Mouse (Mus musculus): ENCODE results near the gene Dgkb. TPM values are rescaled to one million over a fixed set of nuclear protein-coding genes. Genes with fewer than 3 reads are reported as not detected.

Dgkb gene
- total RNA-seq, 2 experiments from 2014 or later = 75.8 to 85.5 TPM

DNA sequence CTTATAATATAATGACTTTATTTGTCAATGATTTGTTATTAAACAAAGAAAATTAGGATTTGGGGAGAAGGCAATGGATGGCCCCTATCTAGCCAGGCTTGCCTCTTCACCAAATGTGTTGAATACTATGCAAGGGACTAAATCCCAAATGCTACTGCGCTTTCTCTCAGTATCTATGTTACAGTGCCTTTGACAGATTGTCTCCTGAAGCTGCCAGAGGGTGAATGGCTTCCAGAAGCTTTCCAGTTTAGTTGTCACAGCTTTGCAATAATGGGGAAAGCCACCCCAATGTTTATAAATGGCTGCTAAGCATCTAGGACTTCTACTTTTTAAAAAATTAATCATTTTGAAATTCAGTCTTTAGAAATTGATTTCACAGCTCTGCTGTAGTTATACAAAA lies 175.7 kb downstream of the Dgkb start:
- no peak for DNase-seq (ENCODE audit: low spot score in 2 of 2)

GRCm38 (mm10) chr12:37996417-37996946 lies 179.0 kb downstream of the Dgkb start:
- no peak for DNase-seq (ENCODE audit: low spot score in 2 of 2)

- DNase-seq (ENCODE audit: low spot score in 2 of 2) = no peak
These were observed 200.1 kb downstream of the Dgkb start for GRCm38 (mm10) chr12:38017674-38018073.

- DNase-seq (ENCODE audit: low spot score in 2 of 2) = no peak
These were observed 229.7 kb downstream of the Dgkb start for GRCm38 (mm10) chr12:38047256-38047655.

DNA sequence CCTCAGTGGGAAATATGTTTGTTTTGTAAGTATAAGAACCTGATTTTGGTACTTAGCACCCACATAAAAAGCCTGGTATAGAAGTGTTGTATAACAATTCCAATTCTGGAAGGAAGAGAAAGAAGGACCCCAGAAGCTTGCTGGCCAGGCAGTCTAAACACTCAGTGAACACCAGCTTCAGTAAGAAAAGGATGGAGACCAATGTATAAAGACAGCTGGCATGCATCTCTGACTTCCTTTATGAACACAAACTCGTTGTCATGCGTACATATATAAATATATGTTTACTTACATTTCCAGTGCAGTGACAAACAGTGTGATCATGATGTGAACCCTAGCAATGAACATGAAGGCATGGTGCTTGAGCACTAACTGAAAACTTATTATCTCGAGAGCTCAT lies 270.7 kb downstream of the Dgkb start:
- DNase-seq (ENCODE audit: low spot score in 2 of 2) = no peak

DNA sequence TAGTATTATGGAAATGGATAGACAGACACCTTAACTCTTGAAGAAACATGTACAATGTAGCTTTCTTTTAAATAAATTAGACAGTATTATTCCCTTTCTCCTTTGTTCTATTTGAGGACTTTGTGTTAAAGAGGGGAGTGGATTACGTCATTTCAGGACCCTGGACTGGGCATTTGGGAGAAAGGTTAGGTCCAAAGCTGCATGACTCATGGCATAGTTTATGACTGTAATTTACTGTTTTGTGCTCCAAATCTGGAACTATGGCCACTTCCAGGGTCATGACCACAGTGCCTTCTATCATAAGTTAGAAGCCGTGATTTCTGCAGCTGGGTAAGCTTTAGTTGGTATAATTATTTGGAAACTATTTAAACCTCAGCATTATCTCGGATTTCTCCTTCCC lies 294.4 kb downstream of the Dgkb start:
- no peak for DNase-seq (ENCODE audit: low spot score in 2 of 2)

- DNase-seq (ENCODE audit: low spot score in 2 of 2) = peak in 1 of 2 experiments; percentile 27
These were observed 297.6 kb downstream of the Dgkb start for GRCm38 (mm10) chr12:38114990-38115615.

DNA sequence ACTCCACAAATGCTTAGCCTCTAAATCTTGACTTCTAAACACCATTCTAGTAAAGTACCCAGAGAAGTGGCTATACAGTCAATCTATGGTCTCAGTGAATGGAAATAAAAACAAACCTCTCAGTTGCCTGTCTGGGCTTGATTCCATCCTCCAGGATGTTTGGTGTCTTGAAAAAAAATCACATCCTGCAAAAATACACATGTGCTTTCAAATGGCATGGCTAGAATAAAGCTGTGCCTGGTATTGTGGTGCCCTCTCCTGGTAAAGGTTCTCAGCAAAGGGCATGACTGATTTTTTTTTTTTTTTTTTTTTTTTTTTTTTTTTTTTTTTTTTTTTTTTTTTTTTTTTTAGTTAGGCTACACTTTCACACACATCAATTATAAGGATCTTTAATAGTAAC lies 306.0 kb downstream of the Dgkb start:
- peak in 1 of 2 experiments; percentile 25 for DNase-seq (ENCODE audit: low spot score in 2 of 2)

- peak in 1 of 2 experiments; percentile 29 for DNase-seq (ENCODE audit: low spot score in 2 of 2)
These were observed 307.8 kb downstream of the Dgkb start for GRCm38 (mm10) chr12:38125297-38125696.

DNA sequence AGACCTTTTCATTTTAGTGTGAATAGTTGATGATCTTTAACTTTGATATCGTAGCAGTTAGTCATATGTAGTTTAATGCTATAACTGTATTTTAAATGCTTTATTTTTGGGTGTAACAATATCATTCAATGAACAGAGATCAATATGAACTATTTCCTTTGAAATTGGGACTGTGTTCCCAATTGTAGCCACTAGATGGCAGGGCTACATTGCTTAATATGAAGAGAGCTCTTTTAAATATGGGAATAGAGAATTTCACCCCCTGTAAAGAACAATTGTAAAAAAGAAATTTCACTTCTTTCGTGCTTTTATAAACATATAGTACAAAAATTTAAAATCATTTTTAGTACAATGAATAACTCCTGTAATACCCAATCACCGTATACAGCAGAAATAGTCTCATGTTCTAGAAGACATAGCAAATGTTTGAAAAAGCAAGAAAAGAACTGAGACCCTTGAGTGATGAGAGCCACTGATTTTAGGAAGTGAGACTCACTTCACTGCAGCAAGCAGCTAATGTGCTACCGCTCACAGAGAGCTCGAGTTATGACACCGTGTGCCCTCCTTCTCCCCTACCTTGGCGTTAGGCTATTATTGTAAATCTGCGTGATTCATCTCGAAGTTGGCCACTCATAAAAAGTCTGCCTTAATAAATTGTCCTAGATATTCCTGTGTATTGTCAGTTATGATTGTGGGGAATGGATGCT lies 312.8 kb downstream of the Dgkb start:
- peak in 1 of 2 experiments; percentile 44 for DNase-seq (ENCODE audit: low spot score in 2 of 2)

- DNase-seq (ENCODE audit: low spot score in 2 of 2) = no peak
These were observed 318.9 kb downstream of the Dgkb start for GRCm38 (mm10) chr12:38136379-38136778.

- DNase-seq (ENCODE audit: low spot score in 2 of 2) = no peak
These were observed 322.5 kb downstream of the Dgkb start for GRCm38 (mm10) chr12:38140039-38140438.

DNA sequence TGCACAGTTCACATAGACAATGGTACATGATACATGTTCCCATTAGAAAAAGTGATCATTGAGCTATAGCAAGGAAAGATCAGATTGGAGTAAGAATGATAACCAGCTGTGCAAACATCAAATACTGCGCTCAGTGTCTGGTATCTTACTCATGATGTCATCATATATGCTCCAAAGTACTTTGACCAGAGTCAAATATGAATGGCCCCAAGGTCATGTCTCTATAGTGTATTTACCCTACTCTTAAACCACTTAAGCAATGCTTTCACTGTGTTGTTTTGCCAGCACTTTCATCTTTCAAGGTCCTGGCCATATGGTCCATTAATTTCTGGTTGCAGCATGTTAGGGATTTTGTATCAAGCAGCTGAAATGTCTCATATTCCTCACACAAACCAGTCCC lies 415.1 kb downstream of the Dgkb start:
- DNase-seq (ENCODE audit: low spot score in 2 of 2) = no peak

DNA sequence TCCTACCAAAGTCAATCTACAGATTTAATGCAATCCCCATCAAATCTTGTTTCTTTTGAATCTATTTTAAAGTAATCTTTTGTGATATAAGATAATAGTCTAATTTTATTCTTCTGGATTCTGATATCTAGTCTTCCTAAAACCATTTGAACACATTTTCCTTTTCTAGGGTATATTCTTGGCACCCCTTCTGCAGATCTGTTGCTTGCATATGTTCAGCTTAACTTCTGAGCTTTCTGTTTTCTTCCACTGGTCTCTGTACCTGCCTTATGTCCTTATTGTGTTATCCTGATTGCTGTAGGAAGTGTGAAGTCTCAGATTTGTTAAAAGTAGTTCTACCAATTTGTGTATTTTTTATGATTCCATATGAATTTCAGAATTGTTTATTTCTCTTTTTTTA lies 451.3 kb downstream of the Dgkb start:
- no peak for DNase-seq (ENCODE audit: low spot score in 2 of 2)

DNA sequence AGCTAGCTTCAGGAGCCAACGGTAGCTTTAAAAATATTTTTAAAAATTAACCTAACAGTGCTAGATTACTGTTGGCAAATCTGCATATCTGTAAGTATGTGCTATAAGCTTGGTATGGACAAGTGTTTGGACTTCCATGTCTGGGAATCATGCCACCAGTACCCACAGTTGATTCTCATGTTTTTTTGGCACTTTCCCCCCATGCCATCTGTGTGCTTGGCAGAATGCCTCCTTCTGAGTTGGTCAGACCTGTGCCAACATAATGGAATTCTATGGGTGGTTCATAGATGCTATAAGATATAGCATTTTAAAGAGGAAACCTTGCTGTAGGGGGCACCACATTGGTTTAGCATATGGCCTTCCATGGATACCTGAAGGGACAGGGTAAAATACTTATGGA lies 484.0 kb downstream of the Dgkb start:
- DNase-seq (ENCODE audit: low spot score in 2 of 2) = peak; percentile 31 to 53

DNA sequence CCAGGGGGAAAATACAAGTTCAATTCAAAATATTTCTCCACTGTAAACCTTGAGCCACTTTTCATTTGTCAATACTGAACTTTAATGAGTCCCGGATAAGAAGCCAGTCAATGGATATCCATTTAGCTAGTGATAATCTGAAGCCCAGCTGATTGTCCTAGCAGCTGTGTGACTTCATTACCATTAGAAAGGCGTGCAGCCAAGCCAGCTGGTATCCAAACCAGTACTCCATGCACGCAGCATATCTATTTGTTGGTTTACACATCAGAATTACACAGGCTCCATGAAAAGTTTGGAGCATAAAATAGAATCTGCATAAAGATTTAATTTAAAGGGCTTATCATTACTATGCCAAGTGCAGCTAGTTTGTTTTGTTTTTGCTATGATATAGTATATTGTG lies 486.3 kb downstream of the Dgkb start:
- DNase-seq (ENCODE audit: low spot score in 2 of 2) = peak in 1 of 2 experiments; percentile 5

- DNase-seq (ENCODE audit: low spot score in 2 of 2) = no peak
These were observed 486.7 kb downstream of the Dgkb start for GRCm38 (mm10) chr12:38304245-38304644.

DNA sequence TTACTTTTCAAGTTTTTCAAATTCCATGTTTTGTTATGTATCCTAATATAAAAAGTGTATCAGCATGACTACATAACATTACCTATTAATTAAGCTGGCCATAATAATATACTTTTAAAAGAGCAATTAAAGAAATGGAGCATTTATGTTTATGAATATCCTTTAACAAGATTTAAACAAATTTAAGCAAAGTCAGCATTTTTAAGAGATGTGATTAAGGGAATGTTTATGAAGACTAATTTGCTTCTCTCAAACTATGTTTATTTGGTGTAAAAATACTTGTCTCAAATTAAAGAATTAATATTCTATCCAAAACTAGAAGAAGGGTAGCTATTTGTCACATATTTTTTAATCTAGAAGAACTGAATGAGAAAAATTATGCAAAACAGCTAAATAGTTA lies 492.4 kb downstream of the Dgkb start:
- DNase-seq (ENCODE audit: low spot score in 2 of 2) = no peak

DNA sequence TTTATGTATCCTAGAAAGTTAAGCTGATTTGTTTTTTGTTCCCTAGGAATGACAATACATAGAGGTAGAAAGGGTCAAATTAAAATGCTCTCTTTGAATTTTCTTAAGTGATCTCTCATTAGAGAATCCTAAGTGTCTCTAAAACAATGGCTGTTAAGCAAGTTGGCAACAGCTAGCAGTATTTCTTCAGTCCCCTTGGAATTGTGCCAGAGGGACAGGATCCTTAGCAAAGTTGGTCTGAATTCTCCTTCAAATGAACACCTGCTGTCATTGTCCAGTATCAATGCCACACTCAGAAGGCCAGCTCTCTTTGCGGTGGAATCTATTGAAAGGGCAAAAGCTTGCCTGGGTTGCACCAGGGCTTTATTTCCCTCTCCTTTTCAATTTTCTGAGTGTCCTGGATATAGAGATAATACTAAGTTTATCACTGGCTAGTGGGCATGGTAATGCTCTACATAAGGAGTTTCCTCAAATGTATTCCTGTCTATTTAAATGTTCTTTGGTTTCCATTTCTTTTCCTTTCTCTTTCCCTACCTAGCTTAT lies 510.3 kb downstream of the Dgkb start:
- DNase-seq (ENCODE audit: low spot score in 2 of 2) = no peak

DNA sequence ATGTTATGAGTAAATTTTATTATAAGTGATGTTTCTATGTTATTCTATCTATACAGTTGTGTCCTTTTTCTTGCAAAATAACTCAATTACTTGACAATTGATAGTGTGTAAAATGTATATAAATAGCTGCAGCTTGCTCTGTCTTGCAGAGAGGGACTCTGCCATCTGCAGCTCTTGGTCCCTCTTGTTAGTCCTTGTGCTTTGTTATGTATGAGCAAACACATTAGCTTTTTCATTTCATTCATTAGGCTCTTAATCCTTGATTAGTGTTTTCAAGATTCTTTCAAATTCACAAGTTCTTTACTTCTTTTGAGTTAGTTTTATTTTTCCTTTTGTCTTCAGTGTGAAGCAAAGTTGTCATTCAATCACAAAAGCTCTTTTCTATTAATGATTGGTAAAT lies 511.3 kb downstream of the Dgkb start:
- no peak for DNase-seq (ENCODE audit: low spot score in 2 of 2)

GRCm38 (mm10) chr12:38342657-38343056 lies 525.1 kb downstream of the Dgkb start:
- DNase-seq (ENCODE audit: low spot score in 2 of 2) = peak; percentile 69 to 79

DNA sequence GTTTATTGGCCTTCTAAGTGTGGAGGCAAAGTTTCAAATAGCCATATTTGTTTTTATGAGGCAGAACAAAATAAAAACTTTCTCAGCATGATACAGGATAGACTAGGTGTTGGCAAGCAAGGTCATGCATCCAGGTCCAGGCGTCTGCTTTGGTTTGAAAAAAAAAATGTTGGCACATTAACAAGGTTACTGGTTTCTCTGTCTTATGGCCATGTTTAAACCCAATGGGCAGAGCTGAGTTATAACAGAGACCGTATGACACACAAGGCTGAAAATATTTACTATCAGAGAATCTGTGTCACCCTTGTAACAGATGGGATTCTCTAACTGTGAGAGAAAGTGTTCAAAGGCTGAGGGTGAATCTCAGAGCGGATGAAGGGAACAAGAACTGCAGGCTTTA lies 535.0 kb downstream of the Dgkb start:
- DNase-seq (ENCODE audit: low spot score in 2 of 2) = no peak

Data from layer of hippocampus, postnatal 10 days (tissue).